Mouse (Mus musculus) Patski (cell line): ENCODE measurements around the gene Enpp5. TPM values are rescaled to one million over a fixed set of nuclear protein-coding genes. Genes with fewer than 3 reads are reported as not detected.

Experiments used
- ATAC-seq: fragments of 100-300 bp; one replicate; pipeline ENCODE4 v1.8.0; 2021
- CTCF ChIA-PET: fragments of 350-600 bp; sonication (Branson Sonifier 250); formaldehyde crosslinking; loops from one replicate; lab custom pipeline; 2022; ENCODE audit warnings: inconsistent platforms; lab: Charles Lee
- POLR2A ChIA-PET: fragments of 350-600 bp; sonication (Branson Sonifier 250); formaldehyde crosslinking; loops from one replicate; lab custom pipeline; 2022; ENCODE audit warnings: antibody characterized with exemption, inconsistent platforms; lab: Charles Lee
- DNase-seq: peaks from one replicate; pipeline ENCODE4 v3.0.0-alpha.2; 2011; ENCODE audit warnings: low read depth, low spot score
- H3K27me3 ChIP-seq: fragments of 371-371 bp; one replicate; pipeline ENCODE4 v1.5.1; 2021
- CTCF ChIP-seq: fragments of 100-300 bp; IDR thresholded peaks from one replicate; pipeline ENCODE4 v1.5.1; 2021
- in situ Hi-C: fragments of 300-500 bp; cut with MboI; formaldehyde crosslinking; loops from 3 replicates; pipeline ENCODE4 v1.11.1; 2018; ENCODE audit warnings: low pct_unique_long_range_greater_than_20kb, mixed read lengths
- polyA plus RNA-seq: library from polyadenylated mRNA; unstranded; gene quantifications from one replicate; pipeline ENCODE4 v1.2.3, GENCODE M21; 2021

Enpp5 gene
- polyA plus RNA-seq, 1 experiment from 2014 or later: 131 TPM

DNA sequence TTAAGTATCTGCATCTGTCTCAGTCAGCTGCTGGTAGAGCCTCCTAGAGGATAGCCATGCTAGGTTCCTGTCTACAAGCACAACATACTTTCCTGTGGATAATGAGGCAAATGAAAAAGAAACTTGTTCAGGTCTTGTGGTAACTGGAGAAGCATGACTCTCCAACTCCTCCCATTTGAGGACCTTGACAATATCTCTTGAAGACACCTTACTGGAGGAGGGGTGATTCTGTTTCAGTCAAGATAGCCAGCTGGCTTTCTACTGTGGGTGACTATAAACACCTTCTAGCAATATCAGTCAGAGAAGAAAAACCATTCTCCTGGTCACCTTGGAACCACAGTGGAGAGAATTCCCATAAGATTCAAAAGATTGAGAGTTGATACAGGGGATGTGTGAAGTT, 20.5 kb upstream of the Enpp5 start:
- in situ Hi-C loops: no loop called here

DNA sequence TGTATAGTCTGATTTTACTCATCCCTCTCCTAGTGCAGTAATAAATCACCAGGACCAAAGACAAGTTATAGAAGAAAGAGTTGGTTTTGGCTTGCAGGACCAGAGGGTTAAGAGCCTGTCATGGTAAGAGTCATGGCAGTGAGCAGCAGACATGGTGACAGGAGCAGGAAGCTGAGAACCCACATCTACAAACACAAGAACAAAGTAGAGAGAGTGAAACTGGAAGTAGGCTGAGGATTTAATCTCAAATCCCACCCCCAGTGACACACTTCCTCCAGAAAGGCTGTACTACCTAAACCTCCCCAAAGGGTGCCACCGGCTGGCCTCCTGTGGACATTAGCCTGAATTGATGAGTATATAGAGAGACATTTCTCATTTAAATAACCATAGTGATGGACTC, 17.8 kb upstream of the Enpp5 start:
- H3K27me3 ChIP-seq: no peaks in the 10 kb centered on the region
- ChIA-PET POLR2A (no interaction called here), CTCF (no interaction called here)
- TF ChIP-seq CTCF: no peak
- DNase-seq (no peak), ATAC-seq (no peak)
- in situ Hi-C loops: no loop called here

More for the DNA sequence above, 20.5 kb upstream of the Enpp5 start:
- H3K27me3 ChIP-seq: no peaks in the 10 kb centered on the region
- no peak for ATAC-seq
- POLR2A ChIA-PET: no interaction called here
- TF ChIP-seq CTCF: no peak
- no peak for DNase-seq
- CTCF ChIA-PET: no interaction called here

GRCm38 (mm10) chr17:44061289-44061890, 17.2 kb upstream of the Enpp5 start:
- DNase-seq (no peak), ATAC-seq (no peak)
- no peaks in the 10 kb centered on the region for H3K27me3 ChIP-seq
- ChIA-PET POLR2A (no interaction called here), CTCF (no interaction called here)
- in situ Hi-C loops: no loop called here
- TF ChIP-seq CTCF: no peak

DNA sequence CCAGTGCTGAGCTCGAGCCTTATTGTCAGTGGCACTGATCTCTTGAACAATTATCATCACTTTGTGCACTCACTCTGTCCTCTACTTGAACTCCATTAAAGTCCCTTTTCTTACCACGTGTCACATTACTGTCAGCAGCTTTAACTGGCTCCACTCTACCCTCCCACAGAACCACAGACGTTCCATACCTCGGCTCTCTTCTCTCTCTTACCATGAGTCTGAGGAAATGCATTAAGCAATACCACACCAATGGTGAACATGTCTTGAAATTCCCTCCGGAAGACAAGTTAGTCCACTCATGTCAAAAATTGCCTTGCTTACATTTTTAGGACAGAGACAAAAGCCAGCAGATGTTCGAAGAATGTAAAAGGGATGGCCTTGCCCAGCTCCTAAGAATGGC, 9.7 kb upstream of the Enpp5 start:
- in situ Hi-C loops: no loop called here

DNA sequence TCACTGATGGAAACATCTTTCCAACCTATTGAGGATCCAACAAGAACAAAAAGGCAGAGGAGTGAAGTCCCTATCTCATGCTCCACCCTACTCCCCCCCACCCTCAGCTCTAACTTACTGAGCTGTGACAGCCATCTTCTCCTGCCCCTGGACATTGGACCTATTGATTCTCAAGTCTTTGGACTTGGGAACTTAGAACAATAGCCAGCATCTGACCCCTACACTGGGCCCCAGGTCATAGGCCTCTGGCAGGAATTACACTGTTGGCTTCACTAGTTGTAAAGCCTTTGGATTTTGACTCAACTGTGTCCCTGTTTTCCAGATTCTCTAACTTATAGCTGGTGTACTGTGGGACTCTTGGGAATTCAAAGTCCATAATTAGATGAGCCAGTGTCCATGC, 6.9 kb upstream of the Enpp5 start:
- H3K27me3 ChIP-seq: no peaks in the 10 kb centered on the region
- DNase-seq: no peak
- TF ChIP-seq CTCF: no peak
- in situ Hi-C loops: loop anchor here (10.0 kb wide), 1 partner anchor 53 kb away; no protein-coding TSS in a partner anchor
- ATAC-seq: no peak
- ChIA-PET CTCF (no interaction called here), POLR2A (no interaction called here)

More for the DNA sequence above, 9.7 kb upstream of the Enpp5 start:
- no peak for DNase-seq
- no peak for TF ChIP-seq CTCF
- CTCF ChIA-PET: interaction anchor here (1.2 kb wide), 1 partner anchor 23 kb away, joined by 3 read pairs; no protein-coding TSS in a partner anchor
- H3K27me3 ChIP-seq: no peaks in the 10 kb centered on the region
- POLR2A ChIA-PET: interaction anchor here (0.5 kb wide), 1 partner anchor 267 kb away, joined by 3 read pairs; no protein-coding TSS in a partner anchor
- no peak for ATAC-seq

- H3K27me3 ChIP-seq: no peaks in the 10 kb centered on the region
- no peak for TF ChIP-seq CTCF
- no peak for ATAC-seq
- ChIA-PET CTCF (interaction anchor here (1.0 kb wide), 2 partner anchors 43 to 58 kb away, joined by 4 read pairs; no protein-coding TSS in a partner anchor), POLR2A (no interaction called here)
- in situ Hi-C loops: loop anchor here (5.0 to 10.0 kb wide), 2 partner anchors 49 to 182 kb away; no protein-coding TSS in a partner anchor
- DNase-seq: no peak
Measured at GRCm38 (mm10) chr17:44075601-44076000, 3.0 kb upstream of the Enpp5 start.

- DNase-seq: no peak
- ChIA-PET POLR2A (no interaction called here), CTCF (interaction anchor here (0.8 to 1.9 kb wide), 7 partner anchors 11 to 192 kb away, joined by 3 to 5 read pairs (median 4); no protein-coding TSS in a partner anchor)
- peak; percentile 82 for TF ChIP-seq CTCF
- ATAC-seq: no peak
- no peaks in the 10 kb centered on the region for H3K27me3 ChIP-seq
- in situ Hi-C loops: loop anchor here (5.0 to 10.0 kb wide), 2 partner anchors 49 to 181 kb away; no protein-coding TSS in a partner anchor
Measured at GRCm38 (mm10) chr17:44076051-44076680, 2.4 kb upstream of the Enpp5 start.

DNA sequence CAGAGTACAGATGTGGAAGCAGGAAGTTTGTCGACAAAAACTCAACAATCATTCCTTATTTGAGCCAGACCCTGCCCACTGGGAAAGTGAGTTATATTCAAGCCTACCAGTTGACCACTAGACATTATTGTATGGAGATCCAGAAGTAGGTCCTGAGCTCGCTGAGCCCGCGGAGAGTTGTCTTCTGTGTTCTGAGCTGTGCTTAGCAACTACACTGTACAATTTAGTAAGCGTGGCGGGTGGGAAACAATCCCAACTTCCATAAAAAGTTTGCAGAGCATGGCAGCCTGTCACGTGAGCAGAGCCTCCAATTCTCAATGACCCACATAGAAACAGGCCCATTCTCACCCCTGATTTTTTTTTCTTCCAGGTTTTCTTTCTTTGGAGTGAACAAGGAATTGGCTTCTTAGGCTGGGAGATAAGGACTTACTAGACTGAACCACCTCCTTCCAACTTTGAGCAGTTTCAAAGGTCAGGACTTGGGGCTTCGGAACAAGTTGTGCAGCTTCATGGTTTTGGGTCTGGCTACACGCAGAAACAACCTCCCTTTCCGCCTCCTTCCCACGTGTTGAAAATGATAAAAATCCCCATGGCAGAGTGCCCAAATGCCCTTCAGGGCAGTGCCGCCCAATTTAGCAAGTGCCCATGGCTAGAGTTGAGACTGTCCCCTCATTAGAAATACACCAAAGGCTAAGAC, 1.3 kb upstream of the Enpp5 start:
- DNase-seq (no peak), ATAC-seq (no peak)
- no peak for TF ChIP-seq CTCF
- POLR2A ChIA-PET: no interaction called here
- no peaks in the 10 kb centered on the region for H3K27me3 ChIP-seq
- in situ Hi-C loops: loop anchor here (5.0 to 10.0 kb wide), 2 partner anchors 48 to 180 kb away; no protein-coding TSS in a partner anchor
- CTCF ChIA-PET: interaction anchor here (0.9 to 2.1 kb wide), 8 partner anchors 10 to 193 kb away, joined by 3 to 6 read pairs (median 4); no protein-coding TSS in a partner anchor

DNA sequence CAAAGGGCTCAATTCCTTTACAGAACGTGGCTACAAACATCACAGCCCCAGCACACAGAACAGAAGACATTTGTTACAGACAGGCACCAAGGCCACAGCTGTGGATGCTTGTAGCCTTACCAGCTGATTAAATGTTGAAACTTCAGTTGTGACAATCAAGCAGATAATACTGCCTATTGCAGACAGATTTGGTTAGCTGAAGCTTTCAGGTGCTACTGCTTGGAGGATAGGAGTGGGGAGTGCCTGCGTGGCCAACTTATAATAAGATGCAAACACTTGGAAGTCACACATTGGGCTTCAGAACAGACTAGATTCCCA, 811 bp upstream of the Enpp5 start:
- H3K27me3 ChIP-seq: no peaks in the 10 kb centered on the region
- no peak for TF ChIP-seq CTCF
- in situ Hi-C loops: loop anchor here (5.0 to 10.0 kb wide), 2 partner anchors 47 to 179 kb away; no protein-coding TSS in a partner anchor
- ChIA-PET POLR2A (no interaction called here), CTCF (interaction anchor here (0.9 to 2.1 kb wide), 5 partner anchors 10 to 179 kb away, joined by 3 to 6 read pairs (median 4); no protein-coding TSS in a partner anchor)
- DNase-seq: no peak
- no peak for ATAC-seq

- POLR2A ChIA-PET: interaction anchor here (0.7 kb wide), 1 partner anchor 300 kb away, joined by 3 read pairs; no protein-coding TSS in a partner anchor
Measured at GRCm38 (mm10) chr17:44083156-44083555, 4.5 kb downstream of the Enpp5 start.

More at GRCm38 (mm10) chr17:44083156-44083555, 4.5 kb downstream of the Enpp5 start:
- DNase-seq (no peak), ATAC-seq (no peak)
- no peak for TF ChIP-seq CTCF
- CTCF ChIA-PET: interaction anchor here (1.1 to 1.5 kb wide), 2 partner anchors 22 to 277 kb away, joined by 3 read pairs; no protein-coding TSS in a partner anchor
- no peaks in the 10 kb centered on the region for H3K27me3 ChIP-seq
- in situ Hi-C loops: no loop called here
